Mouse (Mus musculus) limb, embryonic 11.5 days (tissue): ENCODE measurements around the gene 1700013G24Rik. TPM values are rescaled to one million over a fixed set of nuclear protein-coding genes. Genes with fewer than 3 reads are reported as not detected.

Experiments used
- ATAC-seq: fragments of 200-750 bp; cut with Nextera tagmentation; 2 replicates; pipeline ENCODE4 v1.8.0; 2017; ENCODE audit warnings: low read depth; ENCODE audit not compliant: insufficient number of reproducible peaks, low FRiP score, low TSS enrichment
- DNase-seq: peaks from one replicate; pipeline ENCODE4 v3.0.0-alpha.2; 2015; ENCODE audit warnings: low spot score
- H3K27ac ChIP-seq: fragments of 300-500 bp; sonication (generic); replicated peaks from 2 replicates; pipeline ENCODE4 v1.5.1; 2014; ENCODE audit warnings: low read depth, mild to moderate bottlenecking, low read length
- H3K27me3 ChIP-seq: fragments of 300-500 bp; sonication (generic); 2 replicates; pipeline ENCODE4 v1.6.1; 2014; ENCODE audit warnings: mild to moderate bottlenecking, low read length, mixed read lengths; ENCODE audit not compliant: control insufficient read depth, insufficient read depth
- H3K36me3 ChIP-seq: fragments of 300-500 bp; sonication (generic); 2 replicates; pipeline ENCODE4 v1.6.1; 2014; ENCODE audit warnings: mild to moderate bottlenecking, low read length, moderate library complexity, mixed read lengths; ENCODE audit not compliant: control insufficient read depth, insufficient read depth
- H3K4me1 ChIP-seq: fragments of 300-500 bp; sonication (generic); 2 replicates; pipeline ENCODE4 v1.6.1; 2014; ENCODE audit warnings: low read length, mixed read lengths; ENCODE audit not compliant: control insufficient read depth, insufficient read depth
- H3K4me2 ChIP-seq: fragments of 300-500 bp; sonication (generic); 2 replicates; pipeline ENCODE4 v1.6.1; 2014; ENCODE audit warnings: low read depth, mild to moderate bottlenecking, moderate library complexity; ENCODE audit not compliant: severe bottlenecking
- H3K4me3 ChIP-seq: fragments of 300-500 bp; sonication (generic); 2 replicates; pipeline ENCODE4 v1.5.1; 2014; ENCODE audit warnings: low read depth, low read length
- H3K9ac ChIP-seq: fragments of 300-500 bp; sonication (generic); 2 replicates; pipeline ENCODE4 v1.6.1; 2014; ENCODE audit warnings: mild to moderate bottlenecking, low read length
- H3K9me3 ChIP-seq: fragments of 300-500 bp; sonication (generic); 2 replicates; pipeline ENCODE4 v1.6.1; 2016; ENCODE audit warnings: low read length; ENCODE audit not compliant: control insufficient read depth
- WGBS: fragments of 180-500 bp; shearing (Covaris S2); extraction: QIAGEN DNeasy Blood & Tissue Kit; methylation state at CpG from one replicate; pipeline ENCODE4 v1.1.7; 2014; 5-methylcytosine and 5-hydroxymethylcytosine counted together
- polyA plus RNA-seq: library from polyadenylated mRNA; unstranded; fragments of >200 nt; fragmentation: Nextera tagmentation; extraction: Ambion mirVana; gene quantifications from 2 replicates; pipeline ENCODE4 v1.2.1, GENCODE M21; 2014

Gene 1700013G24Rik
- polyA plus RNA-seq, 1 experiment from 2014 or later: not detected

GRCm38 (mm10) chr4:137498882-137499583, 45.9 kb downstream of the 1700013G24Rik start:
- Histone ChIP-seq H3K36me3 (peaks cover 3% of the 10 kb centered on the region), H3K4me1 (peaks cover 38% of the 10 kb centered on the region), H3K4me3 (no peak overlapping the region), H3K27me3 (no peaks in the 10 kb centered on the region), H3K27ac (peak overlapping the region; percentile 68), H3K9me3 (no peaks in the 10 kb centered on the region), H3K4me2 (0 out of 2 replicates have a peak overlapping the region, but pooled peaks have one; percentile 2), H3K9ac (no peak overlapping the region)
- DNase-seq: no peak
- no peak for ATAC-seq
- 91% methylated on average over 9 of the region's 9 CpGs for WGBS

GRCm38 (mm10) chr4:137500149-137500548, 47.1 kb downstream of the 1700013G24Rik start:
- Histone ChIP-seq H3K9me3 (no peaks in the 10 kb centered on the region), H3K4me3 (no peak overlapping the region), H3K9ac (no peak overlapping the region), H3K27ac (no peak overlapping the region), H3K27me3 (no peaks in the 10 kb centered on the region), H3K36me3 (peaks cover 3% of the 10 kb centered on the region), H3K4me1 (peaks cover 28% of the 10 kb centered on the region), H3K4me2 (no peak overlapping the region)
- DNase-seq (no peak), ATAC-seq (no peak)
- 78% methylated on average over 12 of the region's 12 CpGs for WGBS

GRCm38 (mm10) chr4:137500953-137501352, 47.9 kb downstream of the 1700013G24Rik start:
- Histone ChIP-seq H3K4me2 (no peak overlapping the region), H3K4me3 (no peak overlapping the region), H3K36me3 (peaks cover 3% of the 10 kb centered on the region), H3K4me1 (peaks cover 25% of the 10 kb centered on the region), H3K27me3 (no peaks in the 10 kb centered on the region), H3K27ac (no peak overlapping the region), H3K9me3 (no peaks in the 10 kb centered on the region), H3K9ac (no peak overlapping the region)
- 89% methylated on average over 5 of the region's 5 CpGs for WGBS
- ATAC-seq (no peak), DNase-seq (no peak)

GRCm38 (mm10) chr4:137502183-137502582, 49.1 kb downstream of the 1700013G24Rik start:
- 90% methylated on average over 10 of the region's 10 CpGs for WGBS
- H3K4me2 ChIP-seq: no peak overlapping the region
- no peak overlapping the region for H3K27ac ChIP-seq
- H3K4me1 ChIP-seq: peaks cover 25% of the 10 kb centered on the region
- no peak for DNase-seq
- H3K9ac ChIP-seq: no peak overlapping the region
- no peaks in the 10 kb centered on the region for H3K9me3 ChIP-seq
- no peaks in the 10 kb centered on the region for H3K27me3 ChIP-seq
- H3K4me3 ChIP-seq: no peak overlapping the region
- H3K36me3 ChIP-seq: peaks cover 3% of the 10 kb centered on the region
- no peak for ATAC-seq

- WGBS: 83% methylated on average over 7 of the region's 7 CpGs
- Histone ChIP-seq H3K4me2 (no peak overlapping the region), H3K27me3 (no peaks in the 10 kb centered on the region), H3K36me3 (peaks cover 3% of the 10 kb centered on the region), H3K9me3 (no peaks in the 10 kb centered on the region), H3K4me3 (no peak overlapping the region), H3K27ac (no peak overlapping the region), H3K4me1 (peaks cover 19% of the 10 kb centered on the region), H3K9ac (no peak overlapping the region)
- DNase-seq (no peak), ATAC-seq (no peak)
These were observed 49.7 kb downstream of the 1700013G24Rik start for GRCm38 (mm10) chr4:137502801-137503200.

GRCm38 (mm10) chr4:137503509-137503971, 50.5 kb downstream of the 1700013G24Rik start:
- WGBS: 78% methylated on average over 6 of the region's 6 CpGs
- no peaks in the 10 kb centered on the region for H3K9me3 ChIP-seq
- H3K27me3 ChIP-seq: no peaks in the 10 kb centered on the region
- H3K4me3 ChIP-seq: no peak overlapping the region
- H3K4me2 ChIP-seq: no peak overlapping the region
- H3K27ac ChIP-seq: no peak overlapping the region
- no peak for DNase-seq
- peaks cover 3% of the 10 kb centered on the region for H3K36me3 ChIP-seq
- no peak overlapping the region for H3K9ac ChIP-seq
- peaks cover 11% of the 10 kb centered on the region for H3K4me1 ChIP-seq
- peak; percentile 21; the same call in 1 of the 2 replicates for ATAC-seq

Other genes with a start within 250 kb of the 1700013G24Rik start
- 3.5 and 5.1 TPM in 2 replicates for gene Wnt4, start 175.8 kb upstream of the 1700013G24Rik start, polyA plus RNA-seq
- gene Cdc42, start 95.6 kb upstream of the 1700013G24Rik start, polyA plus RNA-seq: 620 and 621 TPM in 2 replicates
- gene Cela3a, start 43.5 kb upstream of the 1700013G24Rik start, polyA plus RNA-seq: not detected in 2 replicates
- gene Cela3b, start 22.7 kb upstream of the 1700013G24Rik start, polyA plus RNA-seq: not detected in 2 replicates
- 20.6 and 22.4 TPM in 2 replicates for gene Hspg2, start 15.5 kb downstream of the 1700013G24Rik start, polyA plus RNA-seq
- gene Ldlrad2, start 121.3 kb downstream of the 1700013G24Rik start, polyA plus RNA-seq: not detected in 2 replicates
- gene Usp48, start 140.5 kb downstream of the 1700013G24Rik start, polyA plus RNA-seq: 93.0 and 99.6 TPM in 2 replicates
- 3.6 and 5.3 TPM in 2 replicates for gene Rap1gap, start 211.4 kb downstream of the 1700013G24Rik start, polyA plus RNA-seq